Mouse (Mus musculus): Measurements from ENCODE around the gene Pfn3. TPM values are rescaled to one million over a fixed set of nuclear protein-coding genes. Genes with fewer than 3 reads are reported as not detected.
A peak's percentile ranks its signal among the peaks of the same experiment; 100 is the strongest.
"Not testable (repeated sequence)": the region's sequence is repeated elsewhere in the genome, so short reads cannot be mapped to it uniquely, and the experiment has no call there.

The Pfn3 gene
- polyA plus RNA-seq, 1 experiment from 2014 or later: not detected

DNA sequence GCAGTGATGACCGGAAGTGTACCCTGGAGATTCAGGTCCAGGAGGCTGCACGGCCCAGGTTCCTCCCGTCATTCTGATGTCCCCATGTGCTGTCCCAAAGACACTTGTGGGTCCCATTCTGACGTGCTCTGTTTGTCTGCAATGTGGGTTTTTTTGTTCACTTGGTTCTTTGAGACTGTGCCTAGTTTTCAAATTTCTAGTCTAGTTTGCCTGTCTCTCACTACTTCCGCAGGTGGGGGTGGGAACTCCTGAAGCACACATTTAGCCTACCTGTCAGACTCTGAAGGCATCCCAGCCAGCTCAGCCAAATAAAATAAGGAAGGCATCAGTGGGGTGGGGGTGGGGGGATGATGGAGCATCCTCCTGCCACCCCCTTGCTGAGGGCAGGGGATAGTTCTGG lies 33.1 kb upstream of the Pfn3 start:
- ChIA-PET POLR2A (interaction anchor here (0.7 kb wide), 1 partner anchor 35 kb away, joined by 3 read pairs; no protein-coding TSS in a partner anchor), CTCF (no interaction called here)
- TF ChIP-seq CTCF (IDR thresholded peaks at IDR 0.05): no peak
- H3K27me3 ChIP-seq: no peaks in the 10 kb centered on the region
- ATAC-seq: no peak
- in situ Hi-C loops (cut with MboI; ENCODE audit: low pct_unique_long_range_greater_than_20kb): no loop called here
- DNase-seq (ENCODE audit: low read depth, low spot score): no peak

DNA sequence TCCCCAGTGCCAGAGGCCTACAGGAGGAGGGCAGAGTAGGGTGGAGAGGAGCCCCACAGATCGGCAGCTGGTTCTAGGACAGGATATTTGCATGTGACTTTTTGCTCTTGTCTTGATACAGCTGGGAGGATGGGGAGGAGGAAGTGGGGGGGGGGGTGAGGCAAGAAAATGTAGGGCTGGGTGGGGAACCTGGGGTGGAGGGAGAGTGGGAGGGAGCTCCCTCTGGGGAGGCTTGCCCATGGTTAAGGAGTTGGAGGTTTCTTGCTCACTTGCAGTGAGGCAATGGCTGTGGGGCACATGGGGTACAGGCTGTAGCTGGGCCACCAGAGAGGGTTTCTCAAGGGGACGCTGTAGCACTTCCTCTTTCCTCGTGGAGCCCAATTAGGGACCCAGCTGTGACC lies 32.5 kb upstream of the Pfn3 start:
- ATAC-seq: no peak
- ChIA-PET CTCF (no interaction called here), POLR2A (interaction anchor here (0.7 kb wide), 1 partner anchor 36 kb away, joined by 3 read pairs; no protein-coding TSS in a partner anchor)
- H3K27me3 ChIP-seq: no peaks in the 10 kb centered on the region
- DNase-seq (ENCODE audit: low read depth, low spot score): no peak
- no peak for TF ChIP-seq CTCF (IDR thresholded peaks at IDR 0.05)
- in situ Hi-C loops (cut with MboI; ENCODE audit: low pct_unique_long_range_greater_than_20kb): no loop called here

DNA sequence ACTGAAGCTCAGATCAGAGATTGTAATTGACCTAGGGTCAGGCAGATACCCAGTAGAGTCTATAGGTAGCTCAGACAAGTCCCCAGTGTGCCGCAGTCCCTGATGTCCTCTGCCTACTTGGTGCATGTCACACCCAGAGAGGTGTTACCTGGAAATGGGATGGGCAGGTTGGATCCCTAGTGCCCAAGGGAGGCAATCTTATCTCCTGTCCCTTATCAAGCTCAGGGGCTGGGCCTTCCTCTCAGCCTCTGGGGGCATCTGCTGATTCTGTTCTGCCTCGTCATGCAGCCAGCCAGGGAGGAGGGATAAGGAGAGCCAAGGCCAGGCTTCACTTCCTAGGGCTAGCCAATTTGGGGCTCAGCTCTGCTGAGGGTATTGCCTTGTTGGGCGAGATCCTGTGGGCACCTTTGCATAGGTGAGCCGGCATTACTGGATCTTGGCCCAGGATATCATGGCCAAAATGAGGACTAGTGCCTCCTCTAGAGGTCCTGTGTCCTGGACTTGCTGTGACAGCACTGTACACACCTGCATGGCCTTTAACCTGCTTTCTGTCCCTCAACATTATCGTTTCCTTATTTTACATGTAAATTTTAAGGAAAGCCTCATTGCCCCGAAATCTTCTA lies 31.6 kb upstream of the Pfn3 start:
- H3K27me3 ChIP-seq: no peaks in the 10 kb centered on the region
- POLR2A ChIA-PET: interaction anchor here (1.7 to 2.8 kb wide), 2 partner anchors 17 to 19 kb away, joined by 4 to 9 read pairs; partner anchors contain the start of gene Prr7
- TF ChIP-seq CTCF (IDR thresholded peaks at IDR 0.05): no peak
- CTCF ChIA-PET: interaction anchor here (0.9 kb wide), 1 partner anchor 67 kb away, joined by 3 read pairs; the partner anchor contains the start of gene Pdlim7
- DNase-seq (ENCODE audit: low read depth, low spot score): no peak
- ATAC-seq: no peak
- in situ Hi-C loops (cut with MboI; ENCODE audit: low pct_unique_long_range_greater_than_20kb): no loop called here

DNA sequence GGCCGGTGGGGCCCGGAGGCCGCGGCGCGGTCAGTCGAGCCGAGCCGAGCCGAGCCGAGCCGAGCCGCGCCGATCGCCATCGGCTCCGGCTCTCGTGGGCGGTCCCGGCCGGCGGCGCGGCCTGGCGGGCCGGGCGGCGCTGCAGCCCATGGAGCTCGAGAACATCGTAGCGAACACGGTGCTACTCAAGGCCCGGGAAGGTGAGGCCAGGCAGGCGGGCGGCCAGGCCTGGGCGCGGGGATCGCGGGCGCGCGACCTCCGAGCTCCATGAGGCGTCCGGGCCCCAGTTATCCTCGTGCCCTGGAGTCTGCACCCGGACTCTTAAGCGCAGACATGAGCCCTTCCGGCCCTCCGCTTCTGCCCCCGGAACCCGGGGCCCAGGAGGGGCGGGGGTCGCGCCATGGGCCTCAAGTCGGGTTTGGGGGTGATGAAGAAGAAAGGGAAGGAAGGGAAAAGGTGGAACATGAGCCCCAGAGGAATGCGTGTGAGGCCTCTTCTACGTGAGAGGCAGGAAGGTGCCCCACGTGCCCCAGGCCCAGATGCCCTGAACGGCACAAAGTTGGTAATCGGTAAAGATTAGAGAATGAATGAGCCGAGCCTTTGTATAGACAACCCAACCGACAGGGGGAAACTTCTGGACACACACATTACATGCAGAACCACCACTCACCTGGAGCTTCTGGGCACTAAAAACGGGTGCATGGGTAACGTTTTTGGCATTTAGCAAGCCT lies 30.5 kb upstream of the Pfn3 start:
- in situ Hi-C loops (cut with MboI; ENCODE audit: low pct_unique_long_range_greater_than_20kb): no loop called here
- DNase-seq (ENCODE audit: low read depth, low spot score) (no peak), ATAC-seq (no peak)
- POLR2A ChIA-PET: interaction anchor here (0.5 to 2.8 kb wide), 3 partner anchors 18 to 83 kb away, joined by 3 to 9 read pairs (median 4); partner anchors contain the start of gene Prr7
- CTCF ChIA-PET: interaction anchor here (1.2 kb wide), 1 partner anchor 24 kb away, joined by 7 read pairs; no protein-coding TSS in a partner anchor
- no peaks in the 10 kb centered on the region for H3K27me3 ChIP-seq
- no peak for TF ChIP-seq CTCF (IDR thresholded peaks at IDR 0.05)

DNA sequence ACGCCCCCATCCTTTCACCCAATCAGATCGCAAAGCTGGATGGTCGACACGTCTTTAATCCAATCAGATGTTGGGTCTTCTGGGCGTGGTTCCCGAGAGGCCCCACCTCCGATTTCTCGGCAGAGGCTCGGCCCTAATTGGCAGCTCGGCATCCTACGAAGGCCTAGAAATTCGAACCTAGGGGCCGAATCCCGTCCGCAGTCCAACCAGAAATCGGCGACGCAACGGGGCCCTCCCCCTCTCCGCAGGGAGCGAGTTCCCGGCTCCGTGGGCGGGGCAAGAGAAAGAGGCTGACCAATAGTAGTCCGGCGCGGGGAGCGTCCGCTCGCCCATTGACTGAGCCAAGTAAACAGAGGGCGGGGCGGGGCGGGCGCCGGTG lies 29.9 kb upstream of the Pfn3 start, which contains the start of gene Grk6:
TSS of gene Grk6 (plus strand) at position 136 of the 379 bp plus-strand sequence.
- in situ Hi-C loops (cut with MboI; ENCODE audit: low pct_unique_long_range_greater_than_20kb): no loop called here
- TF ChIP-seq CTCF (IDR thresholded peaks at IDR 0.05): no peak
- CTCF ChIA-PET: interaction anchor here (1.2 to 1.6 kb wide), 2 partner anchors 16 to 25 kb away, joined by 4 to 7 read pairs; no protein-coding TSS in a partner anchor
- peak; percentile 85 for ATAC-seq
- POLR2A ChIA-PET: interaction anchor here (0.5 to 2.8 kb wide), 5 partner anchors 19 to 659 kb away, joined by 3 to 9 read pairs (median 4); partner anchors contain the start of gene Prr7
- no peaks in the 10 kb centered on the region for H3K27me3 ChIP-seq
- peak; percentile 97 for DNase-seq (ENCODE audit: low read depth, low spot score)

DNA sequence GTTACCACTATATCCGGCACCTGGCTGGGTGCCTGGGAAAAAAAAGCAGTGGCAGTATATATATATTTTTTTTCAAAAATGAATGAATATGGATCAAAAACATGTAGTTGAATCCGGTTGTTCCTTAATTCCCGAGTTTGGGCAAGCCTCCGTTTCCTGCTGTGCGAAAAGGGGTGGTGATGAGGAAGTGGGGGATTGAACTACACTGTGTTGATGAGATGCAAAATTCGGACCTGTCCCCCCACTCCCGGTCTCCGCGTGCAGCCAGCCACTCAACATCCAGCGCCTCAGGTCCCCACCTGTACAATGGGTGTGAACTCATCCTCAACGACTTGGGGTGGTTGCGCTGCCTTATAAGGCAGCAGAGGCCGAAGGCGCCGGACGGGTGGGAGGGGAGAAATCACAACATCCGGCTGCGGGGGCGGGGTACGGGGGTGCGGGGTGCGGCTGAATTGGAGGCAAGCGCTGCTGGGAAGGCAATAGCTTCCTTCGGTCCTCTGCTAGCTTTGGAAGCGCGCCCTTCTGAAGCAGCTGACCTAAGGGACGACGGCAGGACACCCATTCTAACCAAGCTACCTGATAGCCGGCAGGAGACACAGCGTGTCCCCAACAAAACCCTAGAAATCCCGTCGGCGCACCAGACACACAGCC lies 29.4 kb upstream of the Pfn3 start:
- DNase-seq (ENCODE audit: low read depth, low spot score) (peak; percentile 56), ATAC-seq (peak; percentile 46)
- POLR2A ChIA-PET: interaction anchor here (0.6 to 2.8 kb wide), 3 partner anchors 21 to 659 kb away, joined by 3 to 9 read pairs (median 8); no protein-coding TSS in a partner anchor
- CTCF ChIA-PET: interaction anchor here (1.2 to 1.6 kb wide), 2 partner anchors 15 to 25 kb away, joined by 4 to 7 read pairs; no protein-coding TSS in a partner anchor
- in situ Hi-C loops (cut with MboI; ENCODE audit: low pct_unique_long_range_greater_than_20kb): no loop called here
- no peaks in the 10 kb centered on the region for H3K27me3 ChIP-seq
- TF ChIP-seq CTCF (IDR thresholded peaks at IDR 0.05): no peak

DNA sequence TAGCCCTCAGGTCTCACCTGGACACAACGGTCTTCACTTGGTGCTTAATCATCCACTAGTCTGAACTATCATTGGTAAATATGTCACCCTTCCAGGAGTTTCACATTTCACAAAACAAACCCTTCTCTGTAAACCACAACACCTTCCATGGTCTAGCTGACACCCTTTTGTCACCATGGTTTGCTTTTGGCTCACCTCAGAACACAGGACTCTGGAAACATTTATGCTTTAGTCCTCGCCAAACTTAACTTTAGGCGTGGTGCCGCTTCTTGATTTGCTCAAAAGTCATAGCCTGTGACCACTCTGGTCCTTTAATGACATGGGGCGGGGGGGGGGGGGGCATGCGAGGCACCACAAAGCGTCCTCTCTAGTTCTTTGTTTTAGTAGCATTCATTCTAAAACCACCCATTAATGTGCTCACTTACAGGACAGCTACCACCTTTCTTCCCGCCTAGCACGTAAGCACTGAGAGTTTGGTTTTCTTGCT lies 28.8 kb upstream of the Pfn3 start:
- in situ Hi-C loops (cut with MboI; ENCODE audit: low pct_unique_long_range_greater_than_20kb): no loop called here
- no peak for DNase-seq (ENCODE audit: low read depth, low spot score)
- no peak for ATAC-seq
- TF ChIP-seq CTCF (IDR thresholded peaks at IDR 0.05): no peak
- ChIA-PET POLR2A (interaction anchor here (1.2 kb wide), 1 partner anchor 26 kb away, joined by 8 read pairs; no protein-coding TSS in a partner anchor), CTCF (interaction anchor here (1.2 to 1.6 kb wide), 2 partner anchors 15 to 26 kb away, joined by 4 to 7 read pairs; no protein-coding TSS in a partner anchor)
- no peaks in the 10 kb centered on the region for H3K27me3 ChIP-seq

DNA sequence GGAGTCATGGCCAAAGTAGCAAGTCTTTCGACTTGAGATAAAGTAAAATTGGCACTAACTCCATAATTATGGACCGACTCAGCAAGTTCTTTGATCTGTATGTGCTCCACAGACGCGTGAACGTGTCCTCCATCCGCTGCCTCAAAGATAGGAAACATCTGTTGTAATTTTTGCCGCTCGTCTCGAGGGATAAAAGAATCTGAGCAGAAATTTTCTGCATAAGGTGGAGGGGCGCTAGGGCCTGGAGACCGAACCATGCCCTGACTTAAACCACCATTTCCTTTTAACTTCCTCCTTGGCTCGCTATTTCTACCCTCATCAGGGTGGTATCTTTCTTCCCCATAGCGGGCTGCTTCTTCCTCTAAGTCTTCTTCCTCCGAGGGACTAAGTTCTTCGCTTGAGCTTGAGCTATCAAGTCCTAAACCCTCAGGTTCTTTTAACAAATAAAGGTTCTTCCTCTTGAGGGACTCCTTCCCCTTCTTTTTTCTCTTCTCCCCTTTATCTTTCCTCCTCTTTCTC lies 22.1 kb upstream of the Pfn3 start:
- POLR2A ChIA-PET; in situ Hi-C loops (cut with MboI; ENCODE audit: low pct_unique_long_range_greater_than_20kb); H3K27me3 ChIP-seq: not testable (repeated sequence)

DNA sequence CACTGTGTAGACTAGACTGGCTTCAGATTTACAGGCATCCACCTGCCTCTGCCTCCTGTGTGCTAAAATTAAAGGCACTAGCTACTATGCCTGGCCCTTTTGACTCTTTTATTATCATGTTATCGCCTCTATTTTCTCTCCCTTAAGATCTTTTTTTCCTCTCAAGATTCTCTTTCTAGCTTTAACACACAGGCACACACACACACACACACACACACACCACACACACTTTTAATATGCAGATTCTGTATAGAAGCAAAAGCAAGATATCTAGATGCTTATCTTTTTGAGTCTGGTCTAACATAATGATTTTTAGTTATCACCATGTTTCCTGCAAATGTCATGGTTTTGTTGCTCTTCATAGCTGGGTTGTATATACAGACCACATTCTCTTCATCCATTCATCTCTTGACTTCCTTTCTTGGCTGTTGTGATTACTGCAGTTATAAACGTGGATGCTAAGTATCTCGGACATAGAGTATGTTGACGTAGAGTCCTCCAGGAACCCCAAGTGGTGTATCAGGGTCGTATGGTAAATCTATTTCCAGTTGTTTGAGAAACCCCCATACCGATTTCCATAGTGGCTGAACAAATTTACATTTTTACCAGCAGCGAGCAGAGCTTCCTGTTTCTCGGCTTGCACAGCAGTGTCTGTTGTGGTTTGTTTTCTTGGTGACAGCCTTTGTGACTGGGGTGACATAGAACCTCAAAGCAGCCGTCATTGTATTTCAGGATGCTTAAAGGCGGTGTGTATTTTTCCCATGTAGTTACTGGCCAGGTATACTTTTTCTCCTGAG lies 17.1 kb upstream of the Pfn3 start:
- in situ Hi-C loops (cut with MboI; ENCODE audit: low pct_unique_long_range_greater_than_20kb): no loop called here
- DNase-seq (ENCODE audit: low read depth, low spot score): no peak
- no peaks in the 10 kb centered on the region for H3K27me3 ChIP-seq
- CTCF ChIA-PET: no interaction called here
- no peak for TF ChIP-seq CTCF (IDR thresholded peaks at IDR 0.05)
- ATAC-seq: no peak
- POLR2A ChIA-PET: no interaction called here

More for the DNA sequence above, 22.1 kb upstream of the Pfn3 start:
- CTCF ChIA-PET; DNase-seq (ENCODE audit: low read depth, low spot score); ATAC-seq: not testable (repeated sequence)

Measured in Patski (cell line).